Mouse (Mus musculus) limb, embryonic 14.5 days (tissue): ENCODE measurements around the gene Sorcs2. TPM values are rescaled to one million over a fixed set of nuclear protein-coding genes. Genes with fewer than 3 reads are reported as not detected.
A peak's percentile ranks its signal among the peaks of the same experiment; 100 is the strongest.

Source experiments
- ATAC-seq: fragments of 200-750 bp; cut with Nextera tagmentation; 2 replicates; pipeline ENCODE4 v1.8.0; 2017; ENCODE audit warnings: low read depth, moderate number of reproducible peaks, moderate TSS enrichment; ENCODE audit not compliant: low FRiP score
- DNase-seq: peaks from one replicate; pipeline ENCODE4 v3.0.0-alpha.2; 2015; ENCODE audit warnings: low spot score
- H3K27ac ChIP-seq: fragments of 300-500 bp; sonication (generic); replicated peaks from 2 replicates; pipeline ENCODE4 v1.5.1; 2014; ENCODE audit warnings: low read depth, mild to moderate bottlenecking, low read length, moderate library complexity, mixed read lengths
- H3K27me3 ChIP-seq: fragments of 300-500 bp; sonication (generic); 2 replicates; pipeline ENCODE4 v1.6.1; 2014; ENCODE audit warnings: low read length, mixed read lengths; ENCODE audit not compliant: control insufficient read depth, insufficient read depth
- H3K36me3 ChIP-seq: fragments of 300-500 bp; sonication (generic); 2 replicates; pipeline ENCODE4 v1.6.1; 2014; ENCODE audit warnings: mild to moderate bottlenecking, low read length, moderate library complexity, mixed read lengths; ENCODE audit not compliant: control insufficient read depth, insufficient read depth
- H3K4me1 ChIP-seq: fragments of 300-500 bp; sonication (generic); 2 replicates; pipeline ENCODE4 v1.6.1; 2014; ENCODE audit warnings: antibody characterized with exemption, low read length, mixed read lengths; ENCODE audit not compliant: control insufficient read depth, insufficient read depth
- H3K4me2 ChIP-seq: fragments of 300-500 bp; sonication (generic); replicated peaks from 2 replicates; pipeline ENCODE4 v1.6.1; 2014; ENCODE audit warnings: low read depth, mild to moderate bottlenecking, low read length, moderate library complexity; ENCODE audit not compliant: severe bottlenecking
- H3K4me3 ChIP-seq: fragments of 300-500 bp; sonication (generic); replicated peaks from 2 replicates; pipeline ENCODE4 v1.5.1; 2014; ENCODE audit warnings: low read length
- H3K9ac ChIP-seq: fragments of 300-500 bp; sonication (generic); 2 replicates; pipeline ENCODE4 v1.6.1; 2014; ENCODE audit warnings: mild to moderate bottlenecking, low read depth, low read length, moderate library complexity; ENCODE audit not compliant: severe bottlenecking
- H3K9me3 ChIP-seq: fragments of 300-500 bp; sonication (generic); 2 replicates; pipeline ENCODE4 v1.6.1; 2016; ENCODE audit warnings: low read length; ENCODE audit not compliant: control insufficient read depth
- POLR2A ChIP-seq: fragments of 200-500 bp; IDR thresholded peaks from 2 replicates; pipeline ENCODE4 v1.8.0; 2012; ENCODE audit warnings: inconsistent platforms, mild to moderate bottlenecking, moderate library complexity, borderline replicate concordance; ENCODE audit not compliant: insufficient read depth, insufficient read length; ENCODE audit errors: extremely low read depth
- WGBS: fragments of 180-500 bp; shearing (Covaris S2); extraction: QIAGEN DNeasy Blood & Tissue Kit; methylation state at CpG from one replicate; pipeline ENCODE4 v1.1.7; 2014; 5-methylcytosine and 5-hydroxymethylcytosine counted together
- polyA plus RNA-seq, 2 experiments: library from polyadenylated mRNA; depleted of rRNA in 1 of 2; stranded (reverse) in 1 of 2; unstranded in 1 of 2; fragments of >200 nt; fragmentation: Nextera tagmentation in 1 of 2; extraction: Ambion mirVana in 1 of 2; gene quantifications; 2 replicates each; pipeline versions ENCODE4 v1.2.1 to v1.2.3; 2012 to 2014

Sorcs2 gene
- polyA plus RNA-seq, 2 experiments: 25.4 to 34.4 TPM

DNA sequence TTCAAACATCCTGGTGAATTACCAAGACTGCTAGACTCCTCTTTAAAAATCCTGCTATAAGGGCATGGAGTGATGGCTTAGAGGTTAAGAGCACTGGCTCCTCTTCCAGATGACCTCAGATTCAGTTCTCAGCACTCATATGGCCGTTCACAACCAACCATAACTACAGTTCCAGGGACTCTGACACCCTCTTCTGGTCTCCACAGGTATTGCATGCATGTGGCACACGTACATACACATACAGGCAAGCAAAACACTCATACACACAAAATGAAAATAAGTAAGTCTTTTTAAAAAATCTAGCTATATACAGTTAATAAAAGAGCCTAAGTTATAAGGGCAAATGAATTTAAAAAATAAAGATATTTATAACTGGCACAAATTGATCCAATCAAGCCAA, 294.5 kb downstream of the Sorcs2 start:
- Histone ChIP-seq H3K9me3 (no peaks in the 10 kb centered on the region), H3K9ac (no peak overlapping the region), H3K4me1 (0 out of 2 replicates have a peak, but pooled peaks cover 6% of the 10 kb centered on the region), H3K27me3 (no peaks in the 10 kb centered on the region), H3K27ac (no peak overlapping the region), H3K4me2 (no peak overlapping the region), H3K4me3 (no peak overlapping the region), H3K36me3 (no peaks in the 10 kb centered on the region)
- 89% methylated on average over 2 of the region's 2 CpGs for WGBS
- TF ChIP-seq POLR2A: no peak
- ATAC-seq: no peak
- DNase-seq: no peak

DNA sequence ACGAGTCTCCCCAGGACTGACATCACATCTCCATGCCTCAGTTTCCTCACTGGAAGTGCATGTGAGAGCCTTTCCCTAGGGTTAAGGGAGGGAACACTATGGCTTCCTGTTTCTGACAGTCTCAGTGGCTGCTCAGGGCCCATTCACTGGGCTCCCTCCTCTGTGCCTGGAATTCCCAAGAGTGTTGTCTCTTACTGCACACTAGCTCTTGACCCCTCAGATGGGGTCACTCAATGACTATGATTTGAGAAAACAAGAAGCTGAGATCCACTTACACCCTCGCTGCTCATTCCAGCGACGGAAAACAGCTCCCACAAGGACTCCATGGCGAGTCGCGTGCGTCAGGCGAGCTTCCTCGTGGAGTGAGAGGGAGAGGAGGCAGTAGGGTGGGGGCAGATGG, 296.8 kb downstream of the Sorcs2 start:
- no peak overlapping the region for H3K4me3 ChIP-seq
- ATAC-seq (no peak), DNase-seq (no peak)
- no peak overlapping the region for H3K27ac ChIP-seq
- TF ChIP-seq POLR2A: no peak
- H3K4me1 ChIP-seq: peaks cover 8% of the 10 kb centered on the region; the same call in 1 of the 2 replicates
- H3K27me3 ChIP-seq: no peaks in the 10 kb centered on the region
- no peak overlapping the region for H3K4me2 ChIP-seq
- H3K36me3 ChIP-seq: no peaks in the 10 kb centered on the region
- WGBS: 74% methylated on average over 10 of the region's 10 CpGs
- no peak overlapping the region for H3K9ac ChIP-seq
- H3K9me3 ChIP-seq: no peaks in the 10 kb centered on the region

DNA sequence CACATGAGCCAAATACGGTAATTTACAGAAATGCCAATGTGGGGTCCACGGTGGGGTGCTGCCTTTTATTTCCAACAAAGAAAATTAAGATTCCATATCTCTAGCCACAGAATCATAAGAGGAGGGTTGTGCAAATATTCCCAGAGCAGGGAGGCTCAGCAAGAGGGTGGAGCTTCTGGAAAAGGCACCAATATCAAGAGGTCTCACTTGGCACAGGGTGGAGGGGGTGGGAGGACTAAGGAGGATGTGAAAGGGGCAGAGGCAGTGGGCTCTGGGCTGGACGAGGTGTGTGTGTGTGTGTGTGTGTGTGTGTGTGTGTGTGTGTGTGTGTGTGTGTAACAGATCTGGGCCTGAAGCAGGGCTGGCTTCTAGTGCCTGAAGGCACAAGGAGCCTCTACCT, 297.5 kb downstream of the Sorcs2 start:
- 64% methylated on average over 3 of the region's 3 CpGs for WGBS
- H3K36me3 ChIP-seq: no peaks in the 10 kb centered on the region
- DNase-seq (no peak), ATAC-seq (no peak)
- no peak overlapping the region for H3K4me2 ChIP-seq
- no peak overlapping the region for H3K4me3 ChIP-seq
- no peaks in the 10 kb centered on the region for H3K27me3 ChIP-seq
- no peak overlapping the region for H3K27ac ChIP-seq
- H3K9ac ChIP-seq: no peak overlapping the region
- H3K9me3 ChIP-seq: no peaks in the 10 kb centered on the region
- TF ChIP-seq POLR2A: no peak
- peaks cover 14% of the 10 kb centered on the region; the same call in 1 of the 2 replicates for H3K4me1 ChIP-seq

GRCm38 (mm10) chr5:36099662-36100061, 298.3 kb downstream of the Sorcs2 start:
- no peaks in the 10 kb centered on the region for H3K27me3 ChIP-seq
- no peak overlapping the region for H3K27ac ChIP-seq
- DNase-seq (peak; percentile 55), ATAC-seq (0 out of 2 replicates have a peak, but pooled peaks have one; percentile 10)
- no peak overlapping the region for H3K4me2 ChIP-seq
- no peak for TF ChIP-seq POLR2A
- no peak overlapping the region for H3K9ac ChIP-seq
- H3K4me3 ChIP-seq: no peak overlapping the region
- H3K36me3 ChIP-seq: no peaks in the 10 kb centered on the region
- H3K9me3 ChIP-seq: no peaks in the 10 kb centered on the region
- 47% methylated on average over 4 of the region's 4 CpGs for WGBS
- H3K4me1 ChIP-seq: peaks cover 15% of the 10 kb centered on the region; the same call in 1 of the 2 replicates

GRCm38 (mm10) chr5:36096046-36096445, 301.9 kb downstream of the Sorcs2 start:
- Histone ChIP-seq H3K4me3 (no peak overlapping the region), H3K27me3 (no peaks in the 10 kb centered on the region), H3K9me3 (no peaks in the 10 kb centered on the region), H3K27ac (no peak overlapping the region), H3K36me3 (no peaks in the 10 kb centered on the region), H3K4me1 (peaks cover 15% of the 10 kb centered on the region; the same call in 1 of the 2 replicates), H3K9ac (no peak overlapping the region), H3K4me2 (no peak overlapping the region)
- no peak for ATAC-seq
- WGBS: 68% methylated on average over 8 of the region's 8 CpGs
- peak; percentile 6 for DNase-seq
- TF ChIP-seq POLR2A: no peak

DNA sequence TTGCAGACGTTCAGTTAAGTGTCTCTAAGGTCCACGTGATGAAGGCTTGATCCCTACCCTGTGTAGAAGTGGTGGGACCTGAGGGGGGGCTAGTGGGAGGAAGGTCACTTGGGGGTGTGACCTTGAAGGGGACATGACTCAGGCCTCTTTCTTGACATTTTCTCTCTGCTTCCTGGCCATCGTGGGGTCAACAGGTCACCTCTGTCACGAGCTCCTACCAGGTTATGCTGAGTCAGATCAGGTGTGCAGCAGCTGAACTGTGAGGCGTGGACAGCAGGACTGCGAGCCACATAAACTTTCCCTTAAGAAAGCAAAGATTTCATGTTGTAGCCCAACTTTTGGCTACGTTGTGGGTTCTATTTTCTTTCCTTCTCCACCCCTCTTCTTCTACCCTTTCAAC, 307.9 kb downstream of the Sorcs2 start:
- 77% methylated on average over 7 of the region's 7 CpGs for WGBS

More for the DNA sequence above, 307.9 kb downstream of the Sorcs2 start:
- no peak overlapping the region for H3K4me3 ChIP-seq
- no peaks in the 10 kb centered on the region for H3K9me3 ChIP-seq
- no peaks in the 10 kb centered on the region for H3K36me3 ChIP-seq
- no peak for TF ChIP-seq POLR2A
- ATAC-seq: no peak
- H3K4me1 ChIP-seq: no peaks in the 10 kb centered on the region
- H3K27ac ChIP-seq: no peak overlapping the region
- H3K27me3 ChIP-seq: no peaks in the 10 kb centered on the region
- no peak overlapping the region for H3K9ac ChIP-seq
- no peak for DNase-seq
- H3K4me2 ChIP-seq: no peak overlapping the region
